Mouse (Mus musculus): ENCODE data around the gene Polr2l. TPM values are rescaled to one million over a fixed set of nuclear protein-coding genes. Genes with fewer than 3 reads are reported as not detected.

The Polr2l gene
- polyA plus RNA-seq, 1 experiment = 20.5 TPM

- H3K4me3 ChIP-seq (ENCODE audit: extremely low read depth, insufficient read depth, insufficient read length) = peak overlapping the region; percentile 63; the same call in 1 of the 2 replicates
- DNase-seq (ENCODE audit: low read depth in 1 of 2, low spot score in 2 of 2) = peak in 1 of 2 experiments; percentile 3
- no peak for TF ChIP-seq POLR2A (IDR thresholded peaks at IDR 0.05; ENCODE audit: low read depth, low read length)
- TF ChIP-seq CTCF (IDR thresholded peaks at IDR 0.05; ENCODE audit: extremely low read depth, insufficient read depth, insufficient read length, insufficient replicate concordance) = no peak
- 26% methylated on average over 8 of the region's 8 CpGs for WGBS
- no peaks in the 10 kb centered on the region for H3K27me3 ChIP-seq (ENCODE audit: control insufficient read depth, insufficient read depth, low read length)
- no peak overlapping the region; the same call in 1 of the 2 replicates for H3K27ac ChIP-seq (ENCODE audit: insufficient read depth, low read length)
- H3K4me1 ChIP-seq (ENCODE audit: control insufficient read depth, insufficient read depth, insufficient read length) = peaks cover 24% of the 10 kb centered on the region; the same call in 1 of the 2 replicates
- H3K36me3 ChIP-seq (ENCODE audit: control insufficient read depth, insufficient read depth, low read length) = peaks cover 19% of the 10 kb centered on the region
These were observed 40.5 kb downstream of the Polr2l start for GRCm38 (mm10) chr7:141434464-141434863.

DNA sequence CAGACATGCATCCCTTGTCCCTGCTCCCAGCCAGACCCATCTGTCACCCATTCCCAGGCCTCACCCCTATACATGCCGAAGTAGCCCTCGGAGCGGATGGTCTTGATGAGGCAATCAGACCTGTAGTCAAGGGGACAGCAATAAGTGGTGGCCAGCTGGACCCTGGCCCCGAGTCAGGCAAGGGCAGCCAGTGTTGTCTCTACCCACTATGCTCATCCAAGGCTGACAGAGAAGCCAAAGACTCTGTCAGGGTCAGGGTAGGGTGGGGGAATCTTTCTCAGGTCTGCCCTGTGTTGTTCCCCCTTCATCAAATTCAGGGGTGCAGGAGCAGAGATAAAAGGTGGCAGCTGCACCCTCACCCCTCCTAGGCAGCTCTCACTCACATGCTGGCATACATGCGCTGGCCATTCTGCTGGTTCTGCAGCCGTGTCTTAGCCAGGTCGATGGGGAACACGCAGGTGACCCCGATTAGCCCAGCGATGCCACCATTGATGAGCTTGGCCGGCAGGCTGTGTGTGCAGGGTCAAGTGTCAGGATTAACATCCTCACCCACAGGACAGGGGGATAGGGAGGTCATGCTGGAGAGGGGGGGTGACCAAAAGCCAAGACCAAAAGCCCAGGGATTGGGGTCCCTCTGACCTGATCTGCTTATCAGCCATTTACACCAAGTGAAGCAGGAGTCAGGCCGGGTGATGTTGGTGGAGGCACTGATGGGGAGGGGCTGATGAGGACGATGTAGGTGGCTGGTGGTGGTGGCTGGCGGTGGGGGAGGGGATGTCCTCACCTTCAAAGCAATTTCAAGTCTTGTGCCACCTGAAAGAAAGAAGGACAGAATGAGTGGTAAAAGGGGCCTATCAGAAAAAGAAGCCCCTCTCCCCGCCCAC lies 41.2 kb downstream of the Polr2l start:
- peaks cover 19% of the 10 kb centered on the region for H3K36me3 ChIP-seq (ENCODE audit: control insufficient read depth, insufficient read depth, low read length)
- no peak overlapping the region for H3K4me3 ChIP-seq (ENCODE audit: extremely low read depth, insufficient read depth, insufficient read length)
- no peak overlapping the region for H3K27ac ChIP-seq (ENCODE audit: insufficient read depth, low read length)
- peaks cover 24% of the 10 kb centered on the region; the same call in 1 of the 2 replicates for H3K4me1 ChIP-seq (ENCODE audit: control insufficient read depth, insufficient read depth, insufficient read length)
- TF ChIP-seq POLR2A (IDR thresholded peaks at IDR 0.05; ENCODE audit: low read depth, low read length) = no peak
- TF ChIP-seq CTCF (IDR thresholded peaks at IDR 0.05; ENCODE audit: extremely low read depth, insufficient read depth, insufficient read length, insufficient replicate concordance) = no peak
- no peaks in the 10 kb centered on the region for H3K27me3 ChIP-seq (ENCODE audit: control insufficient read depth, insufficient read depth, low read length)
- 89% methylated on average over 15 of the region's 15 CpGs for WGBS
- no peak for DNase-seq (ENCODE audit: low read depth in 1 of 2, low spot score in 2 of 2)

- no peaks in the 10 kb centered on the region for H3K27me3 ChIP-seq (ENCODE audit: control insufficient read depth, insufficient read depth, low read length)
- peaks cover 24% of the 10 kb centered on the region; the same call in 1 of the 2 replicates for H3K4me1 ChIP-seq (ENCODE audit: control insufficient read depth, insufficient read depth, insufficient read length)
- no peak overlapping the region for H3K27ac ChIP-seq (ENCODE audit: insufficient read depth, low read length)
- H3K36me3 ChIP-seq (ENCODE audit: control insufficient read depth, insufficient read depth, low read length) = peaks cover 19% of the 10 kb centered on the region
- 93% methylated on average over 6 of the region's 6 CpGs for WGBS
- no peak overlapping the region for H3K4me3 ChIP-seq (ENCODE audit: extremely low read depth, insufficient read depth, insufficient read length)
- no peak for DNase-seq (ENCODE audit: low read depth in 1 of 2, low spot score in 2 of 2)
- no peak for TF ChIP-seq CTCF (IDR thresholded peaks at IDR 0.05; ENCODE audit: extremely low read depth, insufficient read depth, insufficient read length, insufficient replicate concordance)
- no peak for TF ChIP-seq POLR2A (IDR thresholded peaks at IDR 0.05; ENCODE audit: low read depth, low read length)
These were observed 42.0 kb downstream of the Polr2l start for GRCm38 (mm10) chr7:141432741-141433516.

GRCm38 (mm10) chr7:141432186-141432611 lies 42.7 kb downstream of the Polr2l start:
- 77% methylated on average over 8 of the region's 8 CpGs for WGBS
- DNase-seq (ENCODE audit: low read depth in 1 of 2, low spot score in 2 of 2) = no peak
- Histone ChIP-seq H3K4me3 (ENCODE audit: extremely low read depth, insufficient read depth, insufficient read length) (no peak overlapping the region), H3K36me3 (ENCODE audit: control insufficient read depth, insufficient read depth, low read length) (peaks cover 19% of the 10 kb centered on the region), H3K27me3 (ENCODE audit: control insufficient read depth, insufficient read depth, low read length) (no peaks in the 10 kb centered on the region), H3K4me1 (ENCODE audit: control insufficient read depth, insufficient read depth, insufficient read length) (peaks cover 22% of the 10 kb centered on the region; the same call in 1 of the 2 replicates), H3K27ac (ENCODE audit: insufficient read depth, low read length) (no peak overlapping the region)
- no peak for TF ChIP-seq POLR2A (IDR thresholded peaks at IDR 0.05; ENCODE audit: low read depth, low read length)
- TF ChIP-seq CTCF (IDR thresholded peaks at IDR 0.05; ENCODE audit: extremely low read depth, insufficient read depth, insufficient read length, insufficient replicate concordance) = no peak

GRCm38 (mm10) chr7:141431434-141432185 lies 43.3 kb downstream of the Polr2l start:
- TF ChIP-seq POLR2A (IDR thresholded peaks at IDR 0.05; ENCODE audit: low read depth, low read length) (no peak), CTCF (IDR thresholded peaks at IDR 0.05; ENCODE audit: extremely low read depth, insufficient read depth, insufficient read length, insufficient replicate concordance) (no peak)
- Histone ChIP-seq H3K36me3 (ENCODE audit: control insufficient read depth, insufficient read depth, low read length) (peaks cover 19% of the 10 kb centered on the region), H3K4me1 (ENCODE audit: control insufficient read depth, insufficient read depth, insufficient read length) (peaks cover 21% of the 10 kb centered on the region; the same call in 1 of the 2 replicates), H3K27ac (ENCODE audit: insufficient read depth, low read length) (no peak overlapping the region), H3K27me3 (ENCODE audit: control insufficient read depth, insufficient read depth, low read length) (no peaks in the 10 kb centered on the region), H3K4me3 (ENCODE audit: extremely low read depth, insufficient read depth, insufficient read length) (no peak overlapping the region)
- no peak for DNase-seq (ENCODE audit: low read depth in 1 of 2, low spot score in 2 of 2)
- WGBS = 96% methylated on average over 19 of the region's 19 CpGs

DNA sequence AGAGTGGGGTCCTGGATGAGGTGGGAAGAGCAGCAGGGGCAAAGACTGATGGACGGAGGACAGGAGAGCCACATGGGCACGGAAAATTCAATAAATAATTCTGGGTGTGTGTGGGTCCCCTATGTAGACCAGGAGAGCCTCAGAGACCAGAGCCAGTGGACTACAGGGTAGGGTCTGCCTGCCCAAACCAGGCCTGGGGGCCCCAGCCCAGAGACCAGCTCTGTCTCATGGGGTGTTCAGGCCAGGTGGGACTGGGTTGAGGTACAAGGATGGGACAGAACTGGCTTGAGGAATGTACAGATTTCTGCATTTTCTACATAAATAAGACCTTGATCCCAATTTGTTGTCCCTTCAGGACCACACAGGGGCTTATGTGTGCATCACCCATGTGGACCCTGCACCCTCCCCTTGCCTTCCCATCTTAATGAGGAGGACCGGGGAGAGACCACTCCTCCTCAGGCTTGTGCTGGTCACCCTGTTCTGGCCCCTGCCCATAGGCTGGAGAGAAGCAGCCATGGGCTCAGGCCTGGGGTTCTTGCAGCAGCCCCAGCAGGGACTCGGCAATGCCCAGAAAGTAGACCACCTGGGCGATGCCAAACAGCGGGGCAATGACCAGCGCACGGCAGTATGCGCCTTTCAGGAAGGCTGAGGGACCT lies 44.2 kb downstream of the Polr2l start:
- Histone ChIP-seq H3K4me1 (ENCODE audit: control insufficient read depth, insufficient read depth, insufficient read length) (peaks cover 14% of the 10 kb centered on the region; the same call in 1 of the 2 replicates), H3K27me3 (ENCODE audit: control insufficient read depth, insufficient read depth, low read length) (no peaks in the 10 kb centered on the region), H3K4me3 (ENCODE audit: extremely low read depth, insufficient read depth, insufficient read length) (no peak overlapping the region), H3K27ac (ENCODE audit: insufficient read depth, low read length) (no peak overlapping the region), H3K36me3 (ENCODE audit: control insufficient read depth, insufficient read depth, low read length) (peaks cover 19% of the 10 kb centered on the region)
- DNase-seq (ENCODE audit: low read depth in 1 of 2, low spot score in 2 of 2) = no peak
- WGBS = 96% methylated on average over 9 of the region's 9 CpGs
- TF ChIP-seq CTCF (IDR thresholded peaks at IDR 0.05; ENCODE audit: extremely low read depth, insufficient read depth, insufficient read length, insufficient replicate concordance) (no peak), POLR2A (IDR thresholded peaks at IDR 0.05; ENCODE audit: low read depth, low read length) (no peak)

Data from spleen, adult 2 months (tissue).